Mouse (Mus musculus) telencephalon, adult 2 months (tissue): ENCODE measurements at regions not wholly inside any gene's neighbourhood (a gene's known extent, or its start where the extent isn't known, plus 50 kb on each side); places are given as distances from the start of the nearest gene placed in this dataset.

ENCODE experiments used
- DNase-seq: peaks from one replicate; pipeline ENCODE4 v3.0.0-alpha.2; 2011; ENCODE audit warnings: low read depth, low spot score

- DNase-seq: no peak
These were observed 267.8 kb upstream of the Tsc22d2 start for GRCm38 (mm10) chr3:58146762-58147161.

- peak; percentile 79 for DNase-seq
These were observed 261.4 kb upstream of the Tsc22d2 start for GRCm38 (mm10) chr3:58153141-58153540.

- DNase-seq: no peak
These were observed 260.4 kb upstream of the Tsc22d2 start for GRCm38 (mm10) chr3:58153874-58154756.

GRCm38 (mm10) chr3:58159384-58159783, 255.1 kb upstream of the Tsc22d2 start:
- no peak for DNase-seq

- DNase-seq: no peak
These were observed 252.3 kb upstream of the Tsc22d2 start for GRCm38 (mm10) chr3:58162238-58162637.

- peak; percentile 35 for DNase-seq
These were observed 250.7 kb upstream of the Tsc22d2 start for GRCm38 (mm10) chr3:58163806-58164205.

- no peak for DNase-seq
These were observed 247.9 kb upstream of the Tsc22d2 start for GRCm38 (mm10) chr3:58166628-58167027.

GRCm38 (mm10) chr3:58167121-58167520, 247.4 kb upstream of the Tsc22d2 start:
- DNase-seq: no peak

GRCm38 (mm10) chr3:58167761-58168290, 246.7 kb upstream of the Tsc22d2 start:
- DNase-seq: no peak

- no peak for DNase-seq
These were observed 245.9 kb upstream of the Tsc22d2 start for GRCm38 (mm10) chr3:58168522-58169185.

- DNase-seq: no peak
These were observed 244.7 kb upstream of the Tsc22d2 start for GRCm38 (mm10) chr3:58169786-58170185.

- DNase-seq: no peak
These were observed 242.4 kb upstream of the Tsc22d2 start for GRCm38 (mm10) chr3:58172096-58172495.

- DNase-seq: no peak
These were observed 240.7 kb upstream of the Tsc22d2 start for GRCm38 (mm10) chr3:58173821-58174220.

GRCm38 (mm10) chr3:58181715-58182114, 232.8 kb upstream of the Tsc22d2 start:
- DNase-seq: no peak

- no peak for DNase-seq
These were observed 232.2 kb upstream of the Tsc22d2 start for GRCm38 (mm10) chr3:58182299-58182698.

GRCm38 (mm10) chr3:58183279-58183678, 231.2 kb upstream of the Tsc22d2 start:
- no peak for DNase-seq

GRCm38 (mm10) chr3:58200462-58200861, 214.1 kb upstream of the Tsc22d2 start:
- no peak for DNase-seq

GRCm38 (mm10) chr3:58202816-58203215, 211.7 kb upstream of the Tsc22d2 start:
- DNase-seq: no peak

- DNase-seq: no peak
These were observed 210.7 kb upstream of the Tsc22d2 start for GRCm38 (mm10) chr3:58203806-58204205.

- DNase-seq: no peak
These were observed 209.0 kb upstream of the Tsc22d2 start for GRCm38 (mm10) chr3:58205526-58205925.

- no peak for DNase-seq
These were observed 207.6 kb upstream of the Tsc22d2 start for GRCm38 (mm10) chr3:58206776-58207398.

GRCm38 (mm10) chr3:58211016-58211415, 203.5 kb upstream of the Tsc22d2 start:
- DNase-seq: no peak
